Mouse (Mus musculus) macrophage (primary cell): ENCODE results near the gene Gatad1. TPM values are rescaled to one million over a fixed set of nuclear protein-coding genes. Genes with fewer than 3 reads are reported as not detected.
"Not testable (repeated sequence)": the region's sequence is repeated elsewhere in the genome, so short reads cannot be mapped to it uniquely, and the experiment has no call there.

Experiments used
- H3K27ac ChIP-seq: fragments of 350-480 bp; formaldehyde crosslinking; 2 replicates; pipeline ENCODE4 v1.9.0; 2021
- H3K36me3 ChIP-seq: fragments of 350-480 bp; formaldehyde crosslinking; 2 replicates; pipeline ENCODE4 v1.9.0; 2021; ENCODE audit errors: inconsistent target
- H3K4me3 ChIP-seq: fragments of 350-480 bp; formaldehyde crosslinking; 2 replicates; pipeline ENCODE4 v1.9.0; 2021; ENCODE audit errors: inconsistent target
- H3K79me2 ChIP-seq: fragments of 350-480 bp; formaldehyde crosslinking; 2 replicates; pipeline ENCODE4 v1.9.0; 2021; ENCODE audit errors: inconsistent target
- WGBS: methylation state at CpG from one replicate; pipeline ENCODE4 v1.1.7; 2026; ENCODE audit warnings: inconsistent platforms; ENCODE audit not compliant: missing documents; 5-methylcytosine and 5-hydroxymethylcytosine counted together
- polyA plus RNA-seq: library from polyadenylated mRNA; stranded (reverse); fragments of 250-400 nt; gene quantifications from 3 replicates; pipeline ENCODE4 v1.2.4, GENCODE M21; 2018; ENCODE audit warnings: inconsistent platforms

Gatad1 gene
- polyA plus RNA-seq, 1 experiment from 2014 or later, result 147 TPM

- Histone ChIP-seq H3K79me2 (peaks cover 30% of the 10 kb centered on the region), H3K27ac (no peak overlapping the region), H3K36me3 (no peaks in the 10 kb centered on the region), H3K4me3 (no peak overlapping the region)
- WGBS, result 64% methylated on average over 4 of the region's 4 CpGs
Observed at GRCm38 (mm10) chr5:3648849-3649210, 8.2 kb downstream of the Gatad1 start.

- peaks cover 36% of the 10 kb centered on the region for H3K79me2 ChIP-seq
- no peak overlapping the region for H3K4me3 ChIP-seq
- no peak overlapping the region for H3K27ac ChIP-seq
- no peaks in the 10 kb centered on the region for H3K36me3 ChIP-seq
- 50% methylated on average over 4 of the region's 4 CpGs for WGBS
Observed at GRCm38 (mm10) chr5:3648206-3648848, 8.7 kb downstream of the Gatad1 start.

GRCm38 (mm10) chr5:3647708-3648121, 9.3 kb downstream of the Gatad1 start:
- no peaks in the 10 kb centered on the region for H3K36me3 ChIP-seq
- no peak overlapping the region for H3K27ac ChIP-seq
- 0% methylated on average over 26 of the region's 46 CpGs for WGBS
- H3K4me3 ChIP-seq, result no peak overlapping the region
- H3K79me2 ChIP-seq, result peaks cover 38% of the 10 kb centered on the region

- Histone ChIP-seq H3K79me2 (peaks cover 38% of the 10 kb centered on the region), H3K4me3 (peak overlapping the region; percentile 56), H3K36me3 (no peaks in the 10 kb centered on the region), H3K27ac (peak overlapping the region; percentile 33; the same call in 1 of the 2 replicates)
- WGBS, result under 1% methylated on average over 44 of the region's 60 CpGs
Observed at GRCm38 (mm10) chr5:3646991-3647707, 9.8 kb downstream of the Gatad1 start.

GRCm38 (mm10) chr5:3646539-3646938, 10.4 kb downstream of the Gatad1 start:
- H3K79me2 ChIP-seq, result peaks cover 38% of the 10 kb centered on the region
- H3K27ac ChIP-seq, result peak overlapping the region; percentile 33; the same call in 1 of the 2 replicates
- peak overlapping the region; percentile 56 for H3K4me3 ChIP-seq
- WGBS, result 17% methylated on average over 6 of the region's 6 CpGs
- H3K36me3 ChIP-seq, result peaks cover 4% of the 10 kb centered on the region; the same call in 1 of the 2 replicates

GRCm38 (mm10) chr5:3645326-3645725, 11.7 kb downstream of the Gatad1 start:
- Histone ChIP-seq H3K36me3 (peaks cover 14% of the 10 kb centered on the region), H3K79me2 (peaks cover 38% of the 10 kb centered on the region), H3K4me3 (no peak overlapping the region), H3K27ac (no peak overlapping the region)
- WGBS, result 99% methylated on average over 6 of the region's 6 CpGs

- Histone ChIP-seq H3K79me2 (peaks cover 38% of the 10 kb centered on the region), H3K4me3 (no peak overlapping the region), H3K27ac (no peak overlapping the region), H3K36me3 (peaks cover 16% of the 10 kb centered on the region)
- 93% methylated on average over 6 of the region's 6 CpGs for WGBS
Observed at GRCm38 (mm10) chr5:3644621-3645020, 12.4 kb downstream of the Gatad1 start.

GRCm38 (mm10) chr5:3635286-3635685, 21.7 kb downstream of the Gatad1 start:
- WGBS, result 89% methylated on average over 7 of the region's 8 CpGs
- Histone ChIP-seq H3K79me2 (no peaks in the 10 kb centered on the region), H3K27ac (no peak overlapping the region), H3K36me3 (peaks cover 31% of the 10 kb centered on the region), H3K4me3 (no peak overlapping the region)

GRCm38 (mm10) chr5:3633951-3634350, 23.0 kb downstream of the Gatad1 start:
- peaks cover 34% of the 10 kb centered on the region for H3K36me3 ChIP-seq
- no peak overlapping the region for H3K4me3 ChIP-seq
- no peak overlapping the region for H3K27ac ChIP-seq
- 88% methylated on average over 4 of the region's 4 CpGs for WGBS
- no peaks in the 10 kb centered on the region for H3K79me2 ChIP-seq

- H3K79me2 ChIP-seq, result no peaks in the 10 kb centered on the region
- peaks cover 34% of the 10 kb centered on the region for H3K36me3 ChIP-seq
- no peak overlapping the region for H3K4me3 ChIP-seq
- H3K27ac ChIP-seq, result no peak overlapping the region
- WGBS, result 92% methylated on average over 13 of the region's 13 CpGs
Observed at GRCm38 (mm10) chr5:3633315-3633714, 23.7 kb downstream of the Gatad1 start.

GRCm38 (mm10) chr5:3632285-3632684, 24.7 kb downstream of the Gatad1 start:
- 94% methylated on average over 5 of the region's 5 CpGs for WGBS
- peaks cover 38% of the 10 kb centered on the region for H3K36me3 ChIP-seq
- H3K27ac ChIP-seq, result no peak overlapping the region
- H3K4me3 ChIP-seq, result no peak overlapping the region
- no peaks in the 10 kb centered on the region for H3K79me2 ChIP-seq

GRCm38 (mm10) chr5:3631512-3632271, 25.3 kb downstream of the Gatad1 start:
- H3K4me3 ChIP-seq, result no peak overlapping the region
- peaks cover 39% of the 10 kb centered on the region for H3K36me3 ChIP-seq
- H3K79me2 ChIP-seq, result no peaks in the 10 kb centered on the region
- 95% methylated on average over 16 of the region's 16 CpGs for WGBS
- no peak overlapping the region for H3K27ac ChIP-seq

GRCm38 (mm10) chr5:3630055-3630454, 26.9 kb downstream of the Gatad1 start:
- no peak overlapping the region for H3K4me3 ChIP-seq
- WGBS, result 100% methylated on average over 5 of the region's 5 CpGs
- no peaks in the 10 kb centered on the region for H3K79me2 ChIP-seq
- H3K27ac ChIP-seq, result no peak overlapping the region
- H3K36me3 ChIP-seq, result peaks cover 43% of the 10 kb centered on the region

GRCm38 (mm10) chr5:3620486-3620885, 36.5 kb downstream of the Gatad1 start:
- no peak overlapping the region for H3K4me3 ChIP-seq
- WGBS, result 96% methylated on average over 7 of the region's 7 CpGs
- peaks cover 52% of the 10 kb centered on the region for H3K36me3 ChIP-seq
- H3K79me2 ChIP-seq, result no peaks in the 10 kb centered on the region
- no peak overlapping the region for H3K27ac ChIP-seq

GRCm38 (mm10) chr5:3611835-3612234, 45.1 kb downstream of the Gatad1 start:
- H3K36me3 ChIP-seq, result peaks cover 34% of the 10 kb centered on the region
- 100% methylated on average over 2 of the region's 2 CpGs for WGBS
- not testable (repeated sequence) for H3K4me3 ChIP-seq, H3K27ac ChIP-seq, H3K79me2 ChIP-seq
